Mouse (Mus musculus) kidney, adult 18-20 months (tissue): ENCODE measurements at regions not wholly inside any gene's neighbourhood (a gene's known extent, or its start where the extent isn't known, plus 50 kb on each side); places are given as distances from the start of the nearest gene placed in this dataset.
"Not testable (repeated sequence)": the region's sequence is repeated elsewhere in the genome, so short reads cannot be mapped to it uniquely, and the experiment has no call there.

Source experiments
- DNase-seq: peaks from one replicate; pipeline ENCODE4 v3.0.0; 2021

DNA sequence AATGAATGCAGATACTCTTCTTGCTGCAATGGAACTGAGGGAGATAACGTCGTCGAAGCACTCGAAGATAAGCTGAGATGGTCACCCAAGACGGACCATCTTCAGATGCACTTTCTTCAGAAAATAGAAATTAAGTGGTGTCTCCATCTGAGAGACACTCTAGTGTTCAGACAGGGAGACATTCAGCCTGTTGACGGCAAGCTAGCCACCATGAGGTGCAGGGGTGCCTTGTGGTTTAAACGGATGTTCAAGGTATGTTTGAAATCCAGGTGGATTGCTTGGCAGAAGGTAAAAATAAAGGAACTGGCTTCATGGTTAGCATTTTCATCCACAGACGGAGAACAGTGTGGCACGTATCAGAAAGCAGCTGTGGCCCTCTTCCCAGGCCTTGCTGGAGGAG lies 224.0 kb downstream of the Dact1 start:
- DNase-seq, result no peak

GRCm38 (mm10) chr12:71534199-71534598 lies 224.5 kb downstream of the Dact1 start:
- no peak for DNase-seq

GRCm38 (mm10) chr12:71535251-71535650 lies 225.6 kb downstream of the Dact1 start:
- no peak for DNase-seq

DNA sequence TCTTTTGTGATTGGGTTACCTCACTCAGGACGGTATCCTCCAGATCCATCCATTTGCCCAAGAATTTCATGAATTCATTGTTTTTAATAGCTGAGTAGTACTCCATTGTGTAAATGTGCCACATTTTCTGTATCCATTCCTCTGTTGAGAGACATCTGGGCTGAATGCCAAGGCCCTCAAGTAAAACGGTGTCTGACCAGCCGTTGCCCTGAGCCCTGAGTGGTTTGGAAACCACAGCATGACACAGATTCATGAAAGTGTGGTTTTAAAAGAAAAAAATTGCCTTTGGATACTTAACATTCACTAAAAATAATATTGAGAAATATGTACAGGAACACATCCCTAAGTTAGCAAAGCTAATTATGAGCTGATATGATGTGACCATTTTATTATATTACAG lies 226.1 kb downstream of the Dact1 start:
- DNase-seq, result not testable (repeated sequence)

DNA sequence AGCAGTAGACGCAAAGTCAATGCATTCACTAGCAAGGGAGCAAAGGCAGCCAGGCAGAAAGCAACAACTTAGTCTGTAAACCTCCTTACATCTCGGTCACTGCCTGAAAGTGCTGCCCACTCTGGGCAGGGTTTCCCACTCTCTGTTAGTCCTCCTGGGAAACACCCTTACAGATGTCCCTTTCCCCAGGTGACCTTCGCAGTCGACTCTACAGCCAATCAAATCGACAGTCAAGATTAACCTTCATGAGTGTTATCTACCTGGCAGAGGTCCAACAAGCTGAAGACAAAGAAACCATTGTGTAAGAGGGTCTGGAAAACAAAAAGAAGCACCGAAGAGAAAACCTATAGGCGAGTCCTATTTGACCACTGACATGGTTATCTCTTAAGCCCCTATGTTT lies 229.0 kb downstream of the Dact1 start:
- DNase-seq, result no peak

- DNase-seq, result no peak
Observed at GRCm38 (mm10) chr12:71540279-71540678, 230.6 kb downstream of the Dact1 start.

DNA sequence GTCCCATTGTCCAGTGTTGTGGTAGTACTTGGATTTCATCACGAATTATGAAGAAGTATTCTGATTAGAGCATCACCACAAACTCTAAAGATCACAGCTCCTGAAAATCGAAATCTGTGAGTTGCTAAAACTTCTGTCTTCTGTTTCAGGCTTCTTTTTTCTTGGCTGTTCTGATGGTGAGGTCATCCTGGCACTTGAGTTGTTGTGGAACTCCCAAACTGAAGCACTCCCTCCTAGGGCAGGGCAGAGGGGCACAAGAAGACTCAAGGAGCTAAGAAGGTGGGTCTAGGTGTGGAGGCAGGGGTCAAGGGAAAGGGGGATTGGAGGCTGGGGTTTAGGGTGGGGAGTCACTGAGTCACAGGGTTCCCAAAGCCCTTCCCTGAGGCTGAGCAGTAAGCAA lies 232.3 kb downstream of the Dact1 start:
- no peak for DNase-seq

DNA sequence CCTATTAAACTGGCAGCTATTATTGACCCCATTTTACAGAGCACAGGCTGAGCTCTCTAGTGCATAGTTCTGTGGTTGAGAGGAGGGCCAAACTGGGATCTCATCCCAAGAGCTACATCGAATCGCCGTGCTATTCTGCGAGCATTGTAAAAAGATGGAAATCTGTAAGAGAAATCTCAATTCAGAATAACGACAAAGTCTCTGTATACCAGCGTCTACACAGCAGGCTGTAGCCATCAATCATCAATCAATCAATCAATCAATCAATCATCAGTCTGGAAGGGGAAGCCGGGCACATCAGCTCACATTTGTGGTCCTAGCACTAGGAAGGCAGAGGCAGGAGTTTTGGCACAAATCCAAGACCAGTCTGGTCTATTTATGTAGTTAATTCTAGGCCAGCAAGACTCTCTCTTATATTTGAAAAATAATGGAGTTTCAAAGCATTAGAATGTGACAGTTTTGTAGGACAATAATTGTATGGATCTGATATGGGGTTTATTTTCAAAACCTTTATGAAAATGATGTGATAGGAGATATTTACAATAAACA lies 234.0 kb downstream of the Dact1 start:
- no peak for DNase-seq

- DNase-seq, result no peak
Observed at GRCm38 (mm10) chr12:71544401-71545159, 234.9 kb downstream of the Dact1 start.

GRCm38 (mm10) chr12:71546523-71547265 lies 237.0 kb downstream of the Dact1 start:
- no peak for DNase-seq

- DNase-seq, result no peak
Observed at GRCm38 (mm10) chr12:71549336-71549735, 239.7 kb downstream of the Dact1 start.

- DNase-seq, result no peak
Observed at GRCm38 (mm10) chr12:71554212-71554611, 244.5 kb downstream of the Dact1 start.

- DNase-seq, result no peak
Observed at GRCm38 (mm10) chr12:71561259-71561658, 251.6 kb downstream of the Dact1 start.

GRCm38 (mm10) chr12:71561918-71562572 lies 252.4 kb downstream of the Dact1 start:
- no peak for DNase-seq

GRCm38 (mm10) chr12:71563219-71563618 lies 253.5 kb downstream of the Dact1 start:
- DNase-seq, result no peak

GRCm38 (mm10) chr12:71566371-71566770 lies 256.7 kb downstream of the Dact1 start:
- no peak for DNase-seq

DNA sequence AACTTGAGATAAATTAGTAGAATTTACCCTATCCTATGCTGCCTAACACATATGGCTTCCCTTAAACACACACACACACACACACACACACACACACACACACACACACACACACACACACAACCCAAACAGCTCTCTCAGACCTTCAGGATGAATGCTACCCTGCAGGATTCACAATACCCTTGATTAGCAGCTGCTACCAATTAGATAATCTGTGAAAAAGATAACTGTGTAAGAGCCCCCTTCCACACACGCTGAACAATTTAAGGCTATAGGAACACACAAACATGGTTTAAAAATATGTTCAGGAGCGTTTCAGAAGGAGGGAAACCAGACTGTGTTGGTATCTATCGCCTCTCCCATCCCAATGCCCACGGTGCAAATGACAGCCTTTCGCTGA lies 258.6 kb downstream of the Dact1 start:
- DNase-seq, result no peak

DNA sequence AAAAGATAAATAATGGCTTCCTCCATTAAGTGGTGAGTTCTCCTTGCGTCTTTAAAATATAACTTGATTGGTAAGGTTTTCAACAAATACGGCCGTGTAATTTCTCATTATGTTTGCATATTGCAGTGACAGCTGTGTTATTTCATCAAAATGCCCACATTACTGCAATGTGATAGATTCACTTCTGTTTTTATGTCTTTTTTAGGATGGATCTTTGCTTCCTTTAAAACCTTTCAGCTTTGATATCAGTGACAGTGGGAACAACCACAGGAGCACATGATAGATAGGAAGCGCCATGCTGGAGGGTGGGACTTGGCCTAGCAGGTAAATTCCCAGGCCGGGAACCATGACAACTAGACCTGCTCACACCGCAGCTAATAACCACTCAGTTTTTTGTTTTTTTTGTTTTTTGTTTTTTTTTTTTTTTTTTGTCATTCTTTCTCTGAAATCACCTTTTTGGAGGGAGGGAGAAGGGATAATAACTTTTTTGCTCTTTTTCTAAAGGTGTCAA lies 259.3 kb downstream of the Dact1 start:
- DNase-seq, result no peak

DNA sequence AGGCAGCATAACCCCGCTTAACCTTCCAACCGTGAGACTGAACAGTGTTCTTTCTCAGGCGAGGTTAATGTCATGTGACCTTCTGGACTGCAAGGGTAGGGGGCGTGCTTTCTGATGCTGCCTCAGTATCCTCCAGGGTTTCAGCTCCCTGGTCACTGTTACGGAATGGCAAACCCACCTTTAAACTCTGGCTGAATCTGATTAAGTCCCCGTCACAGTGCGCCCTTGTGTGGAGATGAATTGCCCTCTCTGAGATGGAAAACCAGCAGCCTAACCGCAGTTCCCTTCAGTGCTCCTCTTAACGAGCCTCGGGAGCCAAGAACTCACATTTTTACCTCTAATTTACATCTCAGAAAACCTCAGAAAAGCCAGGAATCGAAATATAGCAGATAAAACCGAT lies 260.0 kb downstream of the Dact1 start:
- DNase-seq, result no peak

- DNase-seq, result no peak
Observed at GRCm38 (mm10) chr12:71570116-71570515, 260.4 kb downstream of the Dact1 start.

GRCm38 (mm10) chr12:71572833-71573446 lies 257.9 kb upstream of the Daam1 start:
- no peak for DNase-seq

DNA sequence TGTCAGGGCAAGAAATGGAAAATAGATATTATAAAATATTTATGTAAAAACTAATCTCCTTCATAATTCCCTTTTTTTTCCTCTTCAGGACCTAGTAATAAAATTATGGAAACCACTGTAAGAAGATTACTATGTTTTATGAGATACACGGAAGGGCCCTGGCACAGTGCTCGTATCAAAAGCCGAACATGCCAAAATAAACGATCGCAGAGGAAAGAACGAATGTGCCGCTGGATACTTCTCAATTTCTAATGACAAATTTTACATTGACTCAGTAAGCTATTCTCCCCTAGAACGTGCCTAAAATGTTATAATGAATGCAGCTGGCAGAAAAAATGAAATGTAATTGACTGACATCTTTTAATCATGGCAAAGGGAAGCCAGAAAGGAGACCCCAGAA lies 257.4 kb upstream of the Daam1 start:
- no peak for DNase-seq

- DNase-seq, result no peak
Observed at GRCm38 (mm10) chr12:71574685-71575084, 256.2 kb upstream of the Daam1 start.
